Mouse (Mus musculus) liver, adult 2 months (tissue): ENCODE results near the gene Catip.
"Not testable (repeated sequence)": the region's sequence is repeated elsewhere in the genome, so short reads cannot be mapped to it uniquely, and the experiment has no call there.

Source experiments
- CTCF ChIP-seq: fragments of 200-500 bp; IDR thresholded peaks from 2 replicates; pipeline ENCODE4 v1.5.1; 2011; ENCODE audit warnings: low read depth, low read length, control low read depth
- POLR2A ChIP-seq: fragments of 200-500 bp; IDR thresholded peaks from 2 replicates; pipeline ENCODE4 v1.6.1; 2011; ENCODE audit warnings: low read length, control low read depth; ENCODE audit not compliant: insufficient read depth; ENCODE audit errors: extremely low read depth

DNA sequence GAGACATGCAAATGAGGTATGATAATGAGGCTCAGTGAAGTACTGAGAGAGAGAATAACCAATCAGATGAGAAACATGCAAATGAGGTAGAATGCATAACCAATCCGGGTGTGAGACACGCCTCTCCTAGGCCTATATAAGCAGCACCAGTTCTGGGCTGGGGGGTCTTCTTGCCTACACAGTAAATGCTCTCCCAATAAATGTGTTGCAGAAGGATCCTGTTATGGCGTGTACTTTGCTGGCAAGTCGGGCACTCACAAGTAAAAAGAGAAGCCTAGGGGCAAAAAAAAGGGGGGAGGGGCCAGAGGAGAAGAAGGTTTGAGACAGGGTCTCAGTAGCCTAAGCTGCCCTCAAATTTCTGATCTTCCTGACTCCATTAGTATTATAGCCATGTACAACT, 20.9 kb upstream of the Catip start:
- TF ChIP-seq CTCF, POLR2A: not testable (repeated sequence)
